Comparison of ENCODE assay signal across 11 mouse cellular contexts in the genomic region with DNA sequence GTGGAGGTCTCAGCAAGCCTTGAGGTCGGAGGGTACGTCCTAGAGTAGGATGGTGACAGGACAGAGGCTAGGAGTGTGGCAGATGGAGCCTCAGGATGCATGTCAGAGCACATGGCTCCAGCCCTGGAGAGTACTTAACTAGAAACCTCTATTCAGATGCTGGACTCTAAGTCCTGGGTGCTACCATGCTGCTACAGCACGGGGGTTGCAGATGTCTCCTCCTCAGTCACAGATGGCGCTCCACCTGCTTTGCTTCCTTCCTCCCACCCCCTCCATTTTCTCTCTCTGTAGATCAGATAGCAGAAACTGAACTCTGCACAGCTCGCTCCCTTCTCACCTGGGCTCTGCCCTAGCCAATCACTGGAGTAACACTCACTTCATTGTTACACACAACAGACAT.
DNase-seq lines count a peak whose midpoint lies in the region; TF ChIP-seq lines count a peak whose summit lies in the region.
"Had no signal": no experiment of that assay in that cellular context is flagged by ENCODE, and none has a peak within 500 bp of the region (broad histone marks: within the 10 kb centered on the region; RNA-seq: fewer than 3 reads in every experiment).

No protein-coding gene starts in this region.

- no peak for TF ChIP-seq CTCF in left cerebral cortex, adult 2 months (IDR thresholded peaks at IDR 0.05)

- intact Hi-C loops in left cerebral cortex, adult 2 months (cut with DNase I), result no loop called here
- intact Hi-C loops in left cerebral cortex, postnatal 10 days (cut with DNase I), result no loop called here

- H3K4me3 ChIP-seq in left cerebral cortex, adult 2 months, result no peak overlapping the region
- H3K4me3 ChIP-seq: limb, embryonic 12.5 days; stomach, embryonic 15.5 days had no signal

- peak in 1 of 2 experiments; percentile 55 for DNase-seq in left cerebral cortex, adult 2 months (ENCODE audit: extremely low spot score in 1 of 2, low spot score in 2 of 2)
- DNase-seq in left cerebral cortex, postnatal 10 days (ENCODE audit: extremely low spot score in 1 of 2, low spot score in 2 of 2), result no peak
- peak; percentile 94 for DNase-seq in cerebellum, adult 9-11 months
- peak; percentile 63 to 71 for DNase-seq in layer of hippocampus, postnatal 36 days
- DNase-seq in thymus, postnatal 14 days, result peak; percentile 70
- DNase-seq in adipocyte (ENCODE audit: low spot score), result no peak
- DNase-seq in spleen, adult 12 weeks (ENCODE audit: low spot score), result no peak
- DNase-seq: adrenal gland, adult 2 months; kidney, adult 2 months had no signal

- H3K27ac ChIP-seq in left cerebral cortex, adult 2 months, result peak overlapping the region; percentile 64; the same call in 1 of the 2 replicates

Comparison
In these comparisons a context has a peak if more than half of its experiments do, and no peak if none do; other contexts are left out.
1. DNase-seq: peak in cerebellum, adult 9-11 months (single experiment), layer of hippocampus, postnatal 36 days (2 of 2) and thymus, postnatal 14 days (single experiment); none in left cerebral cortex, postnatal 10 days (0 of 2), adipocyte (single experiment) and spleen, adult 12 weeks (single experiment).